Mouse (Mus musculus) MEL (cell line): ENCODE results near the gene Sclt1. TPM values are rescaled to one million over a fixed set of nuclear protein-coding genes. Genes with fewer than 3 reads are reported as not detected.

Source experiments
- DNase-seq: peaks from one replicate; pipeline ENCODE4 v3.0.0; 2011; ENCODE audit warnings: low read depth, low spot score
- H3K27ac ChIP-seq: 2 replicates; pipeline ENCODE4 v1.5.1; 2012; ENCODE audit warnings: low read depth, mild to moderate bottlenecking, control low read depth, low read length, moderate library complexity; ENCODE audit not compliant: control insufficient read depth
- H3K27me3 ChIP-seq, 2 experiments: fragments of 150-350 bp in 1 of 2; sonication (generic) in 1 of 2; 2 replicates each; pipeline ENCODE4 v1.6.1; 2012; ENCODE audit warnings: low read length in 2 of 2, mild to moderate bottlenecking in 2 of 2, improper control_type of control experiment in 1 of 2, moderate library complexity in 1 of 2; ENCODE audit not compliant: insufficient read depth in 2 of 2, control insufficient read depth in 1 of 2
- H3K36me3 ChIP-seq, 2 experiments: 2 replicates each; pipeline ENCODE4 v1.6.1; 2012 to 2014; ENCODE audit warnings: low read length in 2 of 2, improper control_type of control experiment in 1 of 2, inconsistent platforms in 1 of 2, mild to moderate bottlenecking in 1 of 2; ENCODE audit not compliant: insufficient read depth in 2 of 2, control insufficient read depth in 1 of 2
- H3K4me1 ChIP-seq, 2 experiments: fragments of 150-350 bp in 1 of 2; sonication (generic) in 1 of 2; 2 replicates each; pipeline ENCODE4 v1.6.1; 2012; ENCODE audit warnings: low read length in 2 of 2, improper control_type of control experiment in 1 of 2, mild to moderate bottlenecking in 1 of 2; ENCODE audit not compliant: insufficient read depth in 2 of 2, control insufficient read depth in 1 of 2
- H3K4me3 ChIP-seq, 2 experiments: fragments of 150-350 bp in 1 of 2; sonication (generic) in 1 of 2; 2 replicates each; pipeline ENCODE4 v1.5.1; 2012; ENCODE audit warnings: low read depth in 2 of 2, low read length in 2 of 2, mild to moderate bottlenecking in 2 of 2, moderate library complexity in 2 of 2, control low read depth in 1 of 2, improper control_type of control experiment in 1 of 2; ENCODE audit not compliant: control insufficient read depth in 1 of 2, insufficient read depth in 1 of 2
- H3K79me2 ChIP-seq: 2 replicates; pipeline ENCODE4 v1.6.1; 2012; ENCODE audit warnings: mild to moderate bottlenecking, low read length, moderate library complexity; ENCODE audit not compliant: control insufficient read depth, poor library complexity, insufficient read depth
- H3K9ac ChIP-seq: 2 replicates; pipeline ENCODE4 v1.6.1; 2012; ENCODE audit warnings: low read depth, mild to moderate bottlenecking, control low read depth, low read length, moderate library complexity; ENCODE audit not compliant: control insufficient read depth, poor library complexity, severe bottlenecking
- H3K9me3 ChIP-seq: fragments of 150-350 bp; sonication (generic); replicated peaks from 2 replicates; pipeline ENCODE4 v1.6.1; 2012; ENCODE audit warnings: mild to moderate bottlenecking, low read length, improper control_type of control experiment, moderate library complexity; ENCODE audit not compliant: insufficient read depth
- CTCF ChIP-seq, 3 experiments: IDR thresholded peaks in 2 of 3; conservative IDR thresholded peaks in 1 of 3; 2 replicates each; pipeline ENCODE4 v1.5.1; 2011 to 2012; ENCODE audit warnings: low read length in 3 of 3, low read depth in 2 of 3, mild to moderate bottlenecking in 2 of 3, improper control_type of control experiment in 1 of 3, inconsistent platforms in 1 of 3, mixed read lengths in 1 of 3, moderate library complexity in 1 of 3; ENCODE audit not compliant: control insufficient read depth in 1 of 3, insufficient read depth in 1 of 3, poor library complexity in 1 of 3, severe bottlenecking in 1 of 3
- E2F4 ChIP-seq: IDR thresholded peaks from 2 replicates; pipeline ENCODE4 v1.6.1; 2011; ENCODE audit warnings: low read depth, low read length, improper control_type of control experiment, borderline replicate concordance
- EP300 ChIP-seq, 2 experiments: IDR thresholded peaks; 2 replicates each; pipeline ENCODE4 v1.6.1; 2011; ENCODE audit warnings: improper control_type of control experiment in 2 of 2, low read length in 2 of 2, low read depth in 1 of 2, mild to moderate bottlenecking in 1 of 2
- ETS1 ChIP-seq: IDR thresholded peaks from 2 replicates; pipeline ENCODE4 v1.6.1; 2012; ENCODE audit warnings: low read depth, mild to moderate bottlenecking, inconsistent platforms, low read length, improper control_type of control experiment, moderate library complexity
- GABPA ChIP-seq: IDR thresholded peaks from 2 replicates; pipeline ENCODE4 v1.6.1; 2012; ENCODE audit warnings: low read depth, mild to moderate bottlenecking, inconsistent platforms, low read length, improper control_type of control experiment, moderate library complexity
- GATA1 ChIP-seq: IDR thresholded peaks from 2 replicates; pipeline ENCODE4 v1.6.1; 2011; ENCODE audit warnings: low read depth, low read length, improper control_type of control experiment
- MAX ChIP-seq: IDR thresholded peaks from 2 replicates; pipeline ENCODE4 v1.6.1; 2011; ENCODE audit warnings: low read length, improper control_type of control experiment
- MAZ ChIP-seq: IDR thresholded peaks from 2 replicates; pipeline ENCODE4 v1.6.1; 2012; ENCODE audit warnings: low read depth, mild to moderate bottlenecking, inconsistent platforms, low read length, improper control_type of control experiment
- NELFE ChIP-seq: IDR thresholded peaks from 2 replicates; pipeline ENCODE4 v1.6.1; 2011; ENCODE audit warnings: low read depth, low read length, improper control_type of control experiment
- NRF1 ChIP-seq: IDR thresholded peaks from 2 replicates; pipeline ENCODE4 v1.6.1; 2014; ENCODE audit warnings: low read depth, mild to moderate bottlenecking, inconsistent platforms, low read length, improper control_type of control experiment, moderate library complexity; ENCODE audit not compliant: poor library complexity, insufficient read depth, severe bottlenecking
- RAD21 ChIP-seq: IDR thresholded peaks from 2 replicates; pipeline ENCODE4 v1.6.1; 2011; ENCODE audit warnings: mild to moderate bottlenecking, low read depth, low read length, improper control_type of control experiment
- SMC3 ChIP-seq: IDR thresholded peaks from 2 replicates; pipeline ENCODE4 v1.6.1; 2011; ENCODE audit warnings: low read depth, low read length, improper control_type of control experiment
- TAL1 ChIP-seq: IDR thresholded peaks from 2 replicates; pipeline ENCODE4 v1.6.1; 2012; ENCODE audit warnings: mild to moderate bottlenecking, inconsistent platforms, low read length, moderate library complexity, mixed read lengths
- TBP ChIP-seq: IDR thresholded peaks from 2 replicates; pipeline ENCODE4 v1.8.0; 2011; ENCODE audit warnings: low read depth, low read length, improper control_type of control experiment
- ZKSCAN1 ChIP-seq: IDR thresholded peaks from 2 replicates; pipeline ENCODE4 v1.6.1; 2012; ENCODE audit warnings: low read depth, mild to moderate bottlenecking, inconsistent platforms, low read length, improper control_type of control experiment, moderate library complexity
- ZMIZ1 ChIP-seq: IDR thresholded peaks from 2 replicates; pipeline ENCODE4 v1.6.1; 2012; ENCODE audit warnings: low read depth, mild to moderate bottlenecking, inconsistent platforms, low read length, improper control_type of control experiment, moderate library complexity
- ZNF384 ChIP-seq: IDR thresholded peaks from 2 replicates; pipeline ENCODE4 v1.6.1; 2012; ENCODE audit warnings: low read depth, mild to moderate bottlenecking, inconsistent platforms, low read length, improper control_type of control experiment
- polyA plus RNA-seq, 2 experiments: library from polyadenylated mRNA; stranded (reverse) in 1 of 2; unstranded in 1 of 2; fragments of >175 nt in 1 of 2; fragments of >200 nt in 1 of 2; gene quantifications; 2 replicates each; pipeline versions ENCODE4 v1.2.1 to v1.2.4; 2012; ENCODE audit warnings: low replicate concordance in 2 of 2, low read depth in 1 of 2; ENCODE audit not compliant: insufficient read length in 2 of 2, insufficient read depth in 1 of 2, missing spikeins in 1 of 2
- total RNA-seq: library from RNA; depleted of rRNA; stranded (reverse); fragments of 300-350 nt; gene quantifications from 2 replicates; pipeline ENCODE4 v1.2.3, GENCODE M21; 2012

The Sclt1 gene
- total and polyA plus RNA-seq, 3 experiments: 6.4 to 8.7 TPM; not detected in 1

DNA sequence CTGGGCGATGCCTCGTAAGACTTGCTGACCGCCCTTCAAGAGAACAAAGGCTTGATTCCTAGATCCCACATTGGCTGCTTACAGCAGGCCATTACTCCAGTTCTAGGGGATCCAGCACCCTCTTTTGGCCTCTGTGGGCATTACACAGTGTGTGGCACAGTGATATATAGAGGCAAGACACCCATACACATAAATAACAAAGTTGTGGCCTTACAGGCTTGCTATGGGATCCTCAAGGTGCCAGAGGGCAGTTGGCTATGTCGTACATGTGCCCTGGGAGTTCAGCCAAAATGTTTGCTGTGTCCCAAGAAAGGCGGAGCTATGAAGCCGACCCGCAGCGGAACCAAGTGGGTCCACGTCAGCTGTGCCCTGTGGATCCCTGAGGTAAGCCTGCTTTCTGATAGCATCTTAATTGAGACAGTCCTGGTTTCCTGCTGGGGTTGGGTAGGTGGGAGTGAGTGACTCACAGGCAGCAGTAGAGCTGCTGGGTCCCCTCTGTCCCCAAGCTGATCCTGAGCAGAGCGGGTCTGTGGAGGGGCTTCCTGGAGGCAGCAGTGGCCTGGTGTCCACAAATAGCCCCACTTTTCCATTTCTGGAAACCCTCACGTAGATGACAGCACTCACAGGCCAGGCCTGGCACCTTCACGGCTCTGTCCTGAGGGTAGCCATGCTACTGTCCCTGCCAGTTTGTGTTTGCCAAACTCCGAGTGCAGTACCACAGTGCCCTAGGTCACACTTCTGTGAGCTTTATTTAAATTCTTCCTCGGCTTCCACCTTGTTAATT, 142.3 kb downstream of the Sclt1 start:
- Histone ChIP-seq H3K4me3 (no peak overlapping the region), H3K36me3 (peaks cover 7 to 22% of the 10 kb centered on the region in 2 experiments), H3K27me3 (no peaks in the 10 kb centered on the region), H3K79me2 (peaks cover 27% of the 10 kb centered on the region), H3K4me1 (no peaks in the 10 kb centered on the region), H3K9ac (no peak overlapping the region), H3K9me3 (no peaks in the 10 kb centered on the region), H3K27ac (no peak overlapping the region)
- peak; percentile 49 for DNase-seq
- TF ChIP-seq RAD21: peak; percentile 26
- peak; percentile 31 to 42 (median 38); a peak in 4 of 6 replicates for TF ChIP-seq CTCF (IDR thresholded peaks at IDR 0.05 in 2 of 3, conservative IDR thresholded peaks at IDR 0.05 in 1 of 3; ENCODE audit: control insufficient read depth in 1 of 3, insufficient read depth in 1 of 3, low read depth in 2 of 3, low read length in 3 of 3, poor library complexity in 1 of 3, severe bottlenecking in 1 of 3)
- no peak for TF ChIP-seq MAX

- no peak for DNase-seq
- no peaks in the 10 kb centered on the region for H3K9me3 ChIP-seq
- TF ChIP-seq TAL1 (no peak), ZNF384 (no peak), NRF1 (no peak), E2F4 (no peak), GABPA (no peak), GATA1 (no peak), NELFE (no peak), MAZ (no peak), CTCF (IDR thresholded peaks at IDR 0.05 in 2 of 3, conservative IDR thresholded peaks at IDR 0.05 in 1 of 3; ENCODE audit: control insufficient read depth in 1 of 3, insufficient read depth in 1 of 3, low read depth in 2 of 3, low read length in 3 of 3, poor library complexity in 1 of 3, severe bottlenecking in 1 of 3) (no peak), EP300 (IDR thresholded peaks at IDR 0.05; ENCODE audit: low read depth in 1 of 2, low read length in 2 of 2) (no peak), ZMIZ1 (no peak), MAX (no peak), SMC3 (no peak), TBP (no peak), ETS1 (no peak), ZKSCAN1 (no peak)
- TF ChIP-seq, all 39 proteins: peak for 0
- no peaks in the 10 kb centered on the region for H3K4me1 ChIP-seq
- no peak overlapping the region for H3K27ac ChIP-seq
- H3K27me3 ChIP-seq: no peaks in the 10 kb centered on the region
- peaks cover 7 to 22% of the 10 kb centered on the region in 2 experiments for H3K36me3 ChIP-seq
- H3K4me3 ChIP-seq: no peak overlapping the region
- H3K79me2 ChIP-seq: peaks cover 32% of the 10 kb centered on the region
- H3K9ac ChIP-seq: no peak overlapping the region
Observed at GRCm38 (mm10) chr3:41599226-41599625, 143.1 kb downstream of the Sclt1 start.
